Mouse (Mus musculus) left cerebral cortex, postnatal 14 days (tissue): ENCODE data around the gene Trim47. TPM values are rescaled to one million over a fixed set of nuclear protein-coding genes. Genes with fewer than 3 reads are reported as not detected.
A peak's percentile ranks its signal among the peaks of the same experiment; 100 is the strongest.

ENCODE experiments used
- DNase-seq, 2 experiments: peaks; one replicate each; pipeline ENCODE4 v3.0.0; 2021 to 2022; ENCODE audit warnings: low spot score in 2 of 2, mixed read lengths in 1 of 2
- intact Hi-C: fragments of 180-260 bp; cut with DNase I; formaldehyde crosslinking; loops from one replicate; pipeline ENCODE4 v1.15.1; 2025
- total RNA-seq, 2 experiments: library from RNA; stranded (reverse); gene quantifications; 2 replicates each; pipeline ENCODE4 v1.2.3; 2021

Trim47 gene
- total RNA-seq, 2 experiments from 2014 or later = 8.7 to 9.0 TPM

- intact Hi-C loops = no loop called here
- no peak for DNase-seq
Measured at GRCm38 (mm10) chr11:116076836-116077235, 50.2 kb downstream of the Trim47 start.

DNA sequence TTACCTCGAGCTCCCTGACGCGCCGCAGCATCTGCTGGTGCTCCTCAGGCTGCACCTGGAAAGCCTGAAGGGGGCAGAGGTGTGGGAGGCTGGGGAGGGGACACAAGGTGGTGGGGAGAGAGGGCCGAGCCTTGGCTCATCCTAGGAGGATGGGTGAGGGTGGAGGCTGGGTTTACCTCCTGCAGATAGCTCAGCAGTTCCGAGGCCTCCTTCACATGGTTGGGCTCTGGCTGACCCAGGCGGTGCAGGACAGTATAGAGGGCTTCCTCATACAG, 50.8 kb downstream of the Trim47 start:
- intact Hi-C loops = no loop called here
- no peak for DNase-seq

- intact Hi-C loops = no loop called here
Measured at GRCm38 (mm10) chr11:116075539-116076265, 51.3 kb downstream of the Trim47 start.

GRCm38 (mm10) chr11:116074436-116074991, 52.5 kb downstream of the Trim47 start:
- DNase-seq = no peak
- intact Hi-C loops = no loop called here

More at GRCm38 (mm10) chr11:116075539-116076265, 51.3 kb downstream of the Trim47 start:
- DNase-seq = no peak

DNA sequence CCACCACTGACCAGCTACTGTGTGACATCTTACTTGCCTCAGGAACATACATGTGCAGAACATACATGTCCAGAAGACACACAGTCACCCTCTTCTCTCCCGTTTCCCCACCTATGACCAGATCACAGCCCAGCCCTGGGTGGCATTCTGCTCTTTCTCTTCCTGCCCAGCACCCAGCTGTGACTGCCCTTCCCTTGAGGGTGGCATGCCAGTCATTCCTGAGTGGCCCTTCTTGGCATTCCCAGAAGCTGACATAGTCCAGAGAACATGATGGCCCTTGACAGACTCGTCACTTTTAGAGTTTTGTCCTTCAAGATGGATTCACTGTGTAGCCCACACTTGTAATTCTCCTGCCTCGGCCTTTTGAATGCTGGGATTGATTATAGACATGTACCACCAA, 54.4 kb downstream of the Trim47 start:
- intact Hi-C loops = no loop called here

GRCm38 (mm10) chr11:116071510-116071909, 55.5 kb downstream of the Trim47 start:
- intact Hi-C loops = no loop called here
- no peak for DNase-seq

More for the DNA sequence above, 54.4 kb downstream of the Trim47 start:
- DNase-seq = no peak

GRCm38 (mm10) chr11:116065345-116065744, 61.7 kb downstream of the Trim47 start:
- no peak for DNase-seq
- intact Hi-C loops = no loop called here

- intact Hi-C loops = no loop called here
- DNase-seq = no peak
Measured at GRCm38 (mm10) chr11:116064187-116064867, 62.7 kb downstream of the Trim47 start.

DNA sequence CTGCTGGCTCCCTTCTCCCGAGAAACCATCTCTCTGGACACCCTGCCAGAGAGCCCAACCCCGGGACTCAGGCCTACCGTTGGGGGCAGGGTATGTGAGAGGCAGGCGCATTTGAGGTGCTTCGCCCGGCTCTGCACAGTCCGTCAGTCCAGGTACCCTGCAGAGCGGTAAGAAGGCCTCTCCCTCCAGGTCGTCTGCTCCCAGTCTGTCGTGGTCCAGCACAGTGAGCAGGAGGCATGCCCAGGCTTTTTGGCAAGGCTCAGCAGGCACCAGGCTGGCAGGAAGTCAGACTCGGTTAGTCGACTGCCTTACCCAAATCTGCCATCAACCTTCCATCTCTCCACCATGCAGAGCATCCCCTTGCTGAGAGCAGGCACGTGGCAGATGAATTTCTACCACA, 63.4 kb downstream of the Trim47 start:
- intact Hi-C loops = no loop called here
- DNase-seq = no peak

DNA sequence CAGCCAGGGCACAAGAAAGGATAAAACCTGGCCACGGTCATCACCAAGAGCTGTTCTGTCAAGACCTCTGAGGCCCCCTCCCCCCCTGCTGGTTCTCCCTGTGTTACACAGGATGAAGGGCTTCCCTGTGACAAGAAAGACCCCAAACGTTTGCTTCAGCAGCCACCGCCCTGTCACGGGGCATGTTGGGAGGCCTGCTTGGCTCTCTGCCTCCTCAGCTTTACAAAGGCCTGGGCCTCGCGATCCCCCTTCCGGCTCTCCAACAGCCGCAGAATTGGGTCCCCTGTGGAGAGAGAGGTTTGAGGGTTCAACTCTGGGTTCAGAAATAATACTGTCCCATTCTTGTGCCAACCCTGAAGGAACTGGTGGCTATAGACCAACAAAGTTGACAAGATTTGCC, 64.5 kb downstream of the Trim47 start:
- DNase-seq = no peak
- intact Hi-C loops = no loop called here

- intact Hi-C loops = no loop called here
- peak in 1 of 2 experiments; percentile 32 for DNase-seq
Measured at GRCm38 (mm10) chr11:116061641-116062415, 65.2 kb downstream of the Trim47 start.

DNA sequence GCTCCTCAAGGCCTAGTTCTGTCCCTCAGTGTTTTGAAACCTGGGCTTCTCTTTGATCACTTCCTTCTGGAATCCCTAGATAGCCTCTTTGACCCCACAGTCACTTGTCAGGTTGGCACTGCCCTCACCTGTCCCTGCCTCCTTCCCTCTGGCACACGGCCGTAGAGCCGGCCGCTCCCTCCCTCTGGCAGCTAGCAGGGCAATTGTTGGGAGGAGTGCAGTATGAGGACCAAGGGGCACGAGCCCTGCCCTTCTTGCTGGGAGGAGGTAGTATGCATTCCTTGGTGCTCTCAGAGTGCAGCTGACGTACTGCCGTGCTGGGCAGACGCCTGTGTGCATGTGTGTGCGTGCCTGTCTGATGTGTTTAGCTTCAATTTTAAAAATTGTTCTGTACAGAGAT, 66.4 kb downstream of the Trim47 start:
- intact Hi-C loops = no loop called here
- DNase-seq = no peak

- intact Hi-C loops = no loop called here
- no peak for DNase-seq
Measured at GRCm38 (mm10) chr11:116059691-116060025, 67.4 kb downstream of the Trim47 start.

DNA sequence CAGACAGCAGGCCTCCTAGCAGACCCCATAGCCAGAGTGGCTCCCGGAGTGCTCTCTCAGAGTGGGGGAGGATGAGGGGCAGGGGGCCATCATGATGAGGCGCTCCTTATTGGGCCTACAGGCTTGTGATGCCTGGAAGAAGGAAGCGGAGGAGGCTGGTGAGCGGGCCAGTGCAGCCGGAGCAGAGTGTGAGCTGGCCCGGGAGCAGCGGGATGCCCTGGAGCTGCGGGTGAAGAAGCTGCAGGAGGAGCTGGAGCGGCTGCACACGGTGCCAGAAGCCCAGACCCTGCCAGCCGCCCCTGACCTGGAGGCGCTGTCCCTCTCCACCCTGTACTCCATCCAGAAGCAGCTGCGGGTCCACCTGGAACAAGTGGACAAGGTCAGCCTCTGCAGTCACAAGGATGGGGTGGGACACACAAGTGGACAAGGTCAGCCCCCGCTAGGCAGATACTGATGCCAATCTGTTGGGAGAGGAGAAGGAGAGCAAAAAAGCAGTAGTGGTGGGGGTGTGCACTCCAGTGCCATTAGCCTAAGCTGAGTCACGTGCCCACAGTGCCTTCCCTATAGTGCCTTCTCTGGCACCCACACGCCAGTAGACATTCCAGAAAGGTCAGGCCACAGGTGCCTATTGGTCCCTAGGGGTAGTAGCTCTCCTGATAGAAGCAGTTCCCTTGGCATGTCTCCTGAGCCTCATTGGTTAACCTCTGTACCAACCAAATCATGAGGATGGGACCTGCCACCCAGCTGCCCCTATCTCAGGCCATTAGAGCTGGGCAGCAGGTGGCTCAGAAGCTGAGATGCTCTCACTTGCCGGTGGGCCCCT, 67.9 kb downstream of the Trim47 start:
- no peak for DNase-seq
- intact Hi-C loops = no loop called here

DNA sequence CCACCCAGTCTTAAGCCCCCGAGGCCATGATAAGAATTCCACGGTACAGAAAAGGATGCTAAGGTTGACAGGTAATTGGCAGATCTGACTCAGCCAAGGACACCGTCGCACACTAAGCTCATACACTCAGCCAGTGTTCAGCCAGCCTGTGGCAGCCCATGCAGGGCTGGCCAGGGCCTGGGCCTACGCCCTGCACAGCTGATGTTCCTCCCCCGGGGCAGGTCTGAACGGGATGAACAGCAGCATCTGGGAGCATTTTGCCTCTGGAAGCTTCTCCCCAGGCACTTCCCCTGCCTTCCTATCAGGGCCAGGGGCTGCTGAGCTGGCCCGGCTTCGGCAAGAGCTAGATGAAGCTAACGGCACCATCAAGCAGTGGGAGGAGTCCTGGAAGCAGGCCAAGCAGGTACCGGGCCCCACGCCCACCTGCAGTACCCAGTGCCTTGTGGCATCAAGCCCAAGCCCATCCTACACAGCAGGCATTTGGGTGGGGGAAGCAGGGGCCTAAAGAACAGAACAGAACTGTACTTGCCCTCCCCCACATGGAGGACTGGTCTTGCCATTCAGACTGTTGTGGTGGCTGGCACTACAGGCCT, 68.9 kb downstream of the Trim47 start:
- peak in 1 of 2 experiments; percentile 49 for DNase-seq
- intact Hi-C loops = no loop called here

DNA sequence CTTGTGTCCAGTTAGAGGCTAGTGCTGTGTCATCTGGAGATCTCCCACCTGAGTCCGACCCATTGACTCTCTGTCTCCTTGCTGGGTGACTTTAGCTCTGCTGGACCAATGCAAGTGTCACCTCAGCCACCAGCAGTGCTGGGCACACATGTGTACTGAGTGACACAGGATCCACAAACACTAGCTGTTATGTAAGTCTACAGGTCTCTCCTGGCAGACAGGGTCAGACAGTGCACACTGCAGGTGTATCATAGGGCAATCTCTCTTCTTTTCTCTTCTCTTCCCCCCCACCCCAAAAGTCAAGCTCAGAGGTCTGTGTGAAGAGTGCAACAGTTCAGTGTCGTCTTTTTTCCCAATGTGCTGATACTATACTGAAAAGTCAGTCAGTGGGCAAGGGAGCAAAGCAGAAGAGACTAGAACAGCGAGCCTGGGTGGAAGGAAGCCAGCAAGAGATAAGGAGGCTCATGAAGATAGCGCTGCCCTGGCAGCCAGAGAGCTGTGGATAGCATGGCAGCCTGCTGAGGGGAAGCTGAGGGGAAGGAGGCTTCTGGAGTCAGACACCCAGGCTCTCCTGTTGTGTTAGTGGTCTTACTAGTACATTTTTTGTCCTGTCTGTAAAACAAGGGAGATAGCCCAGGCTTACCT, 69.7 kb downstream of the Trim47 start:
- no peak for DNase-seq
- intact Hi-C loops = no loop called here

GRCm38 (mm10) chr11:116055873-116056272, 71.1 kb downstream of the Trim47 start:
- no peak for DNase-seq
- intact Hi-C loops = no loop called here
